Mouse (Mus musculus) left cerebral cortex, adult 9 months (tissue): ENCODE measurements around the gene Gsap.
"Not testable (repeated sequence)": the region's sequence is repeated elsewhere in the genome, so short reads cannot be mapped to it uniquely, and the experiment has no call there.

Source experiments
- DNase-seq, 2 experiments: peaks; one replicate each; pipeline ENCODE4 v3.0.0; 2022; ENCODE audit warnings: low spot score in 2 of 2

Gsap gene

GRCm38 (mm10) chr5:21261202-21261844, 75.3 kb downstream of the Gsap start:
- DNase-seq = no peak

- DNase-seq = peak in 1 of 2 experiments; percentile 25
Measured at GRCm38 (mm10) chr5:21263202-21264055, 77.4 kb downstream of the Gsap start.

DNA sequence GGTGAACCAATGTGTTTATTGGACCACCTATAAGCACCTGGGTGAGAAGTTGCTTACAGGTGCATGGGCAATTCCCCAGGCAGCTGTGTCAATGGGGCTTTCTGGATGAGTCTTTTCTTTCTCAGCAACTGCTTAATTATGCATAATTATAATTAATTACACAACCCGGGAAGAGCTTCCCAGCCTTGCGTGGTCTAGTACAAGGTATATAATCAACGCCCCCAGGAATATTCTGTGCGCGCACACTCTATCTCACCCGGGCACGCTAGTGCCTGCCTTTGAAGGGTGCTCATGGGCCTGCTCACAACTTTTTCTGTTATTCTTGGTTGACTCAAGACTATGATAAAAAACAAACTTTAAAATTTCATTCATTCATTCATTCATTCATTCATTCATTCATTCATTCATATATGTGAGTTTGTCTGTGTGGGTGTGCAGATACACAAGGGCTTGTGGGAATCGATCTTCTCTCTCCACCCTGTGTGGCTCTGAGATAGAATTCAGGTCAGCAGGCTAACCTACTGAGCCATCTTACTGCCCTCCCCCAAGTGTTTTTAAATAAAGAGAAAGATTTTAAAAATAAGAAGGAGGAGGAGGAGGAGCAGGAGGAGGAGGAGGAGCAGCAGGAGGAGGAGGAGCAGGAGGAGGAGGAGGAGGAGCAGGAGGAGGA, 78.4 kb downstream of the Gsap start:
- no peak for DNase-seq

DNA sequence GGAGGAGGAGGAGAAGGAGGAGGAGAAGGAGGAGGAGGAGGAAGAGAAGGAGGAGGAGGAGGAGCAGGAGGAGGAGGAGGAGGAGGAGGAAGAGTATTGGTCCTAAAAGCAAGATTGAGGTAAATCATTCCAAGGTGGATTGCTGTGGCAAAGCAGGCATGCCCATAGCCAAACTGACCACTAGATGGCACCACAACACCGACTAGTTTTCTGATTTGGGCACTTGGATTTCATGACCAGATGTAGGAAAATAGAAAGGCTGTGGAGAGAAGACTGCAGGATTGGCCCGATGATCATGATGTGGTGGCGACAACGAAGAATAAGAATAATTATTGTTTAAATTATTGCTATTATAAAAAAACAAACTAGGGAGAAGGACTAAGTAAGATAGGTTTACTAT, 79.0 kb downstream of the Gsap start:
- peak; percentile 13 to 88 for DNase-seq

- no peak for DNase-seq
Measured at GRCm38 (mm10) chr5:21267090-21267489, 81.0 kb downstream of the Gsap start.

DNA sequence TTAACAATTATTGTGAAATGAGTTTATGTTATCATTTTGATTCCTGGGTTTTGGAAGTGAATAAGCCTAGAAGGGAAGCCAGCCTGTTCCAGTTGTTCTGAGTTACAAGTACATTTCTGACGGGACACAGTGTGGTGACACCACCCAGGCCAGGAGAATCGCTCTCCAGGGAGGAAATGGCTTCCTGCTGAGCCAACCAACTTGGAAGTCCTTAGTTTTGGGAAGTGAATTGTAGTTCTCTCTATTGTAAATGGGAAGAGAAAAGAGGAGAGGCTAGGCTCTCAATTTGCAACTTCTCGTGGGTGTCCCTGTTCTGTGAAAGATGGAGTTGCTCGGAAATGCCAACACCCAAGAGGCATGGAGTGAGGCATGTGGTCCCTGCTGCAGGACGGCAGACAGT, 83.4 kb downstream of the Gsap start:
- DNase-seq = no peak

GRCm38 (mm10) chr5:21270756-21271155, 84.7 kb downstream of the Gsap start:
- no peak for DNase-seq

GRCm38 (mm10) chr5:21271386-21272354, 85.6 kb downstream of the Gsap start:
- no peak for DNase-seq

- DNase-seq = not testable (repeated sequence)
Measured at GRCm38 (mm10) chr5:21277685-21278084, 91.6 kb downstream of the Gsap start.

GRCm38 (mm10) chr5:21283356-21284062, 97.5 kb downstream of the Gsap start:
- DNase-seq = no peak

- no peak for DNase-seq
Measured at GRCm38 (mm10) chr5:21288658-21289435, 102.8 kb downstream of the Gsap start.

GRCm38 (mm10) chr5:21290594-21290993, 104.5 kb downstream of the Gsap start:
- no peak for DNase-seq

GRCm38 (mm10) chr5:21295683-21296082, 109.6 kb downstream of the Gsap start:
- DNase-seq = no peak

DNA sequence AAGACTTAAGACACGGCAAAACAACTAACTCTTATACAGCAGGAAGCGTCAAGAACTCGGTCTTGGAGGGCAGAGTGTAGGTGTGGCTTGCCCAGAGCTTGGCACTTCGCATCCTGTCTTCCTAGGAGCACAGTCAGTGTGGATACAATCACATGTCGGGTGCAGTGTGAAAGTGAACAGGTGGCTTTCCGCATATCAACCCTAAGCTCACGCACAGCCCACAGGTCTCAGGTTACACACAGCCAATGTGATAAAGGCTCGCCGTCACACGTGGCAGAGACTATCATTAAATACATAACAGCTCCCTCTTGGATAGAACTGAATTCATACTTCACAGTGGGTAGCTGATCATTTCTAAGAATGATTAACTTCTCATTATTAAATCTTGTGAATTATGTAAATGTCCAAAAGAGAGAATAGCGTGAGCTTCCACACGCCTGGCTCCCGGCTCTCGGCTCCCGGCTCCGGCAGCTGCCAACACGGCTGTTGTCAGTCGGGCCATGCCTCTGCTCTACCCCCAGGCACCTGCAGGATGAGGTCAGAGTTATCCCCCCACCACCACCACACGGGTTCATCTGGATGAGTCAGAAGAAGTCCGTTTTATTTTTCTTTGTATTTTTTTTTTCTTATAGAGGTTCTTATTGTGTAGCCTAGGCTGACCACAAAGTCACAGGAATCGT, 113.2 kb downstream of the Gsap start:
- no peak for DNase-seq

DNA sequence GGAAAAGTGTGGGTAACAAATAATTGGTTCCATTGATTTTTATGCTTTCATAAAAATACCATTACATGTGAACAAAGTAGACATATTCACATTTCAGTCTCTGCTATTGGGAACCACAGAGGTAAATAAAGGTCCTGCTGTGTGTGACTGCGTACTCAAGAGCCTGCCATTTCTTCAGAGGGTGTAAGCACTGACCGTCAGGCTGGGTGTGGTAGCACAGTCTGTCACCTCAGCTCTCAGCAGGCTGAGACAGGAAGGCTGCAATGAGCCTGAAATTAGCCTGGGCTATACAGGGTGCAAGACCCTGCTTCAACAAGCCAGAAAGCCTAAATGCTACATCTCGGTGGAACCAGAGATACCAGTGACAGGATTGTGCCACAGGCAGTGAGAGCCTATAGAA, 114.0 kb downstream of the Gsap start:
- no peak for DNase-seq

GRCm38 (mm10) chr5:21301011-21301410, 115.0 kb downstream of the Gsap start:
- no peak for DNase-seq

DNA sequence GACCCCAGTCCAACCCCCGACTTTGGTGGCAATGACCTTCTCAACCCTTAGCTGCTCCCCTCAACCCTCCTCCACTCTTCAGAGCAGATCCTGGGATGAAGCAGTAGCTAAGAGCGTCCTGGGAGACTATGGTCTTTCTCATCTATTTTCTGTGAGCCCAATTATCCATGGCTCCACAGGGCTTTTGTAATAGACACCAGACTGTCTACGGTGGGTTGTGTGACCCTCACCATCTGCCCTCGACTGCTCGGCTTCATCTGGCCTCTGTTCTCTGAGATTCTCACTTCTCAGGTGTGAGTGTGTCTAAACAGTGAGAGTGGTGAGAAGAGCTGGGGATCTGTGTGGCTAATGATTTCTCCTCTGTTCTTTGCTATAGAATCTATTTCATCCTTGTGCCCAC, 121.1 kb downstream of the Gsap start:
- no peak for DNase-seq

- DNase-seq = no peak
Measured at GRCm38 (mm10) chr5:21314696-21315095, 128.6 kb downstream of the Gsap start.

DNA sequence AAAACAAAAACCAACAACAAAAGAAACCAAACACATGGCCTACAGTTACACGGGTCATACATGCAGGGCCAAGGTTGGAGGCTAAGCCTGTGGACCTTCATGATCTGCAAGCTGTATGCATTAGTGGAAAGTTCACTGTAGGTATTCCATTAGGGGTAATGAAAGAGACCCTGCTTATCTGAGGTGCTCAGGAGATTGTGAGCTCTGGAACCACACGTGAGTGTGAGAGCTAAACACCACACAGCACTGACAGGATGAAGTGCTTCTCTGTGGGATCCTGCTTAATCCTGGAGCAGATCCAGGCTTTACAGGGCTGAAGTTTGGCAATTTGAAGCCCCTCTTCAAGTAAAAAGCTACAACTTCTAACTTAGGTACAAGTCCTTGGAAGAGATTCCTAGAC, 134.1 kb downstream of the Gsap start:
- DNase-seq = no peak
